Mouse (Mus musculus): ENCODE results near the gene Gm4707. TPM values are rescaled to one million over a fixed set of nuclear protein-coding genes. Genes with fewer than 3 reads are reported as not detected.
"Not testable (repeated sequence)": the region's sequence is repeated elsewhere in the genome, so short reads cannot be mapped to it uniquely, and the experiment has no call there.

The Gm4707 gene
- polyA plus RNA-seq, 1 experiment from 2014 or later, result 0.98 TPM

DNA sequence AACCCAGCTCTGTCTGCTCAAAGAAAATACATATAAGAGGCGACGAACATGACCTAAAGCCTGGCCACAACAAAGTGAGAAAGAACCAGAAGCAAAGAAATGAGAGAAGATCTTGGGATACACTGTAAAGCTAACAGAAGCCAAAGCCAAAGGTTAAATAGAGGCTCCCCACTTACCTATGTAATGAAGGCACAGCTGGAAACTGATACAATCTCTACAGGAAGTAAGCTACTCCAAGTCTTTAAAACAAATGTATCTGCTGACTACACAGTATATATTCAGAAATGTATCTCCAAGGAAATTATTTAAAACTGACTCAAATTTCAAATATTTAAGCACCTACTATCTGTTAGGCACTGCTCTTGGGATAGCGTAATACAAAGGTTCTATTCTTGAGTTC, 594 bp upstream of the Gm4707 start:
- H3K27me3 ChIP-seq (ENCODE audit: control insufficient read depth, insufficient read depth, low read length), result no peaks in the 10 kb centered on the region
- no peak overlapping the region for H3K4me2 ChIP-seq (replicated peaks; ENCODE audit: low read depth)
- no peak for TF ChIP-seq CTCF (IDR thresholded peaks at IDR 0.05; ENCODE audit: low read depth)
- no peak for TF ChIP-seq EP300 (optimal IDR thresholded peaks at IDR 0.05)
- ATAC-seq (ENCODE audit: low FRiP score, low TSS enrichment) (no peak), DNase-seq (ENCODE audit: low spot score) (no peak)
- H3K36me3 ChIP-seq (ENCODE audit: control insufficient read depth, insufficient read depth, low read length), result 0 out of 2 replicates have a peak, but pooled peaks cover 4% of the 10 kb centered on the region
- 90% methylated on average over 3 of the region's 3 CpGs for WGBS
- H3K27ac ChIP-seq (replicated peaks), result no peak overlapping the region
- no peaks in the 10 kb centered on the region for H3K4me1 ChIP-seq (replicated peaks; ENCODE audit: control insufficient read depth, insufficient read depth)
- no peak overlapping the region for H3K9ac ChIP-seq (ENCODE audit: low read length)
- no peaks in the 10 kb centered on the region for H3K9me3 ChIP-seq (ENCODE audit: control insufficient read depth, low read length)
- H3K4me3 ChIP-seq (ENCODE audit: low read depth, low read length), result no peak overlapping the region

DNA sequence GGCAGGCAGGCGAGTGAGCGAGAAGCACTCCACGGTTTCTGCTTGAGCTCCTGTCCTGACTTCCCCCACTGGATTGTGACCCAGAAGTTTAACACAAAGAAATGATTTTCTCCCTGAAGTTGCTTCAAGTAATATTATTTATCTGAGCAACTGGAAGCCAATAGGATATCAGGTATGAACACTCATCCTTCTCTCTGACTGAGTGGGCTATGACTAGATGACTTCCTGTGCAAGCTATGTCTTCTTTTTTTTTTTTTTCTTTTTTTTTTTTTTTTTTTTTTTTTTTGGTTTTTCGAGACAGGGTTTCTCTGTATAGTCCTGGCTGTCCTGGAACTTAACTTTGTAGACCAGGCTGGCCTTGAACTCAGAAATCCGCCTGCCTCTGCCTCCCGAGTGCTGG, 2.4 kb downstream of the Gm4707 start:
- H3K4me2 ChIP-seq (replicated peaks; ENCODE audit: low read depth); ATAC-seq (ENCODE audit: low FRiP score, low TSS enrichment); H3K4me1 ChIP-seq (replicated peaks; ENCODE audit: control insufficient read depth, insufficient read depth); H3K4me3 ChIP-seq (ENCODE audit: low read depth, low read length); H3K9ac ChIP-seq (ENCODE audit: low read length); H3K27me3 ChIP-seq (ENCODE audit: control insufficient read depth, insufficient read depth, low read length); H3K9me3 ChIP-seq (ENCODE audit: control insufficient read depth, low read length); DNase-seq (ENCODE audit: low spot score); H3K36me3 ChIP-seq (ENCODE audit: control insufficient read depth, insufficient read depth, low read length); H3K27ac ChIP-seq (replicated peaks): not testable (repeated sequence)
- 96% methylated on average over 5 of the region's 6 CpGs for WGBS

DNA sequence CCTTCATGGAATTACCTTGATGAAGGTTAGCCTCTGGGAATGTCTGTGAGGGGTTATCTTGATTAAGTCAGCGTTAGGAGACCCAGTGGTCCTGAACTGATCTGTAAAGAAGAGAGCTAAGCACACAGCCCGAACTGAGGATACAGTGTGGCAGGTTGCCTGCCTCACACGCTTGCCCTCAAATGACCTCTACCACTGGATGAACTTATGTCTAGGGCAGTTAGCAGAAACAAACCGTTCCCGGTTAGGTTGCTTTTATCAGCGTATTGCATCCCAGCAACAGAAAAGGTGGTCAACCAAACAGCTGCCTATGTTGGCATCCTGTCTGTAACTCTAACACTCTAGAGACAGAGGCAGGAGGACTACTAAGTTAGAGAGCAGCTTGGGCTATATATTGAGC, 14.5 kb downstream of the Gm4707 start:
- WGBS, result 92% methylated on average over 6 of the region's 6 CpGs
- TF ChIP-seq EP300 (optimal IDR thresholded peaks at IDR 0.05) (no peak), CTCF (IDR thresholded peaks at IDR 0.05; ENCODE audit: low read depth) (no peak)
- no peak for DNase-seq (ENCODE audit: low spot score)

DNA sequence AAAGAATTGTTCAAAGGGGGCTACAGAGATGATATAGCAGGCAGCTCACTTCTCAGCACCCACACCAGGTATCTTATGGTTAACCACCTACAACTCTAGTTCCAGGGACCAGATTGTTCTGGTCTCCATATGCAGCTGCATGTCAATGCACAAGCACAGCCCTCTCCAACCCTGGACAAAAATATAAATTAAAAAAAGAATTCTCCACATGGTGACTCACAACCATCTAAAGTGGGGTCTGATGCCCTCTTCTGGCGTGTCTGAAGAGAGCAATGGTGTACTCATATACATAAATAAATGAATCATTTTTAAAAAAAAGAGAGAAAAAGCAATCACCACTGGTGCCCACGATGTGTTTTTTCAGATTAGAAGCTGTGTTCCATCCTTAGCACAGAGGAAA, 15.0 kb downstream of the Gm4707 start:
- Histone ChIP-seq H3K9ac (ENCODE audit: low read length) (no peak overlapping the region), H3K4me3 (ENCODE audit: low read depth, low read length) (no peak overlapping the region), H3K27ac (replicated peaks) (no peak overlapping the region), H3K9me3 (ENCODE audit: control insufficient read depth, low read length) (no peaks in the 10 kb centered on the region), H3K36me3 (ENCODE audit: control insufficient read depth, insufficient read depth, low read length) (no peaks in the 10 kb centered on the region), H3K27me3 (ENCODE audit: control insufficient read depth, insufficient read depth, low read length) (no peaks in the 10 kb centered on the region), H3K4me2 (replicated peaks; ENCODE audit: low read depth) (no peak overlapping the region), H3K4me1 (replicated peaks; ENCODE audit: control insufficient read depth, insufficient read depth) (no peaks in the 10 kb centered on the region)
- ATAC-seq (ENCODE audit: low FRiP score, low TSS enrichment) (no peak), DNase-seq (ENCODE audit: low spot score) (no peak)
- TF ChIP-seq CTCF (IDR thresholded peaks at IDR 0.05; ENCODE audit: low read depth) (peak; percentile 41), EP300 (optimal IDR thresholded peaks at IDR 0.05) (no peak)
- WGBS, result 80% methylated on average over 2 of the region's 2 CpGs

More for the DNA sequence above, 14.5 kb downstream of the Gm4707 start:
- H3K27ac ChIP-seq (replicated peaks), result no peak overlapping the region
- no peaks in the 10 kb centered on the region for H3K9me3 ChIP-seq (ENCODE audit: control insufficient read depth, low read length)
- no peaks in the 10 kb centered on the region for H3K27me3 ChIP-seq (ENCODE audit: control insufficient read depth, insufficient read depth, low read length)
- no peaks in the 10 kb centered on the region for H3K4me1 ChIP-seq (replicated peaks; ENCODE audit: control insufficient read depth, insufficient read depth)
- no peak overlapping the region for H3K9ac ChIP-seq (ENCODE audit: low read length)
- H3K4me3 ChIP-seq (ENCODE audit: low read depth, low read length), result no peak overlapping the region
- ATAC-seq (ENCODE audit: low FRiP score, low TSS enrichment), result no peak
- H3K4me2 ChIP-seq (replicated peaks; ENCODE audit: low read depth), result no peak overlapping the region
- H3K36me3 ChIP-seq (ENCODE audit: control insufficient read depth, insufficient read depth, low read length), result no peaks in the 10 kb centered on the region

DNA sequence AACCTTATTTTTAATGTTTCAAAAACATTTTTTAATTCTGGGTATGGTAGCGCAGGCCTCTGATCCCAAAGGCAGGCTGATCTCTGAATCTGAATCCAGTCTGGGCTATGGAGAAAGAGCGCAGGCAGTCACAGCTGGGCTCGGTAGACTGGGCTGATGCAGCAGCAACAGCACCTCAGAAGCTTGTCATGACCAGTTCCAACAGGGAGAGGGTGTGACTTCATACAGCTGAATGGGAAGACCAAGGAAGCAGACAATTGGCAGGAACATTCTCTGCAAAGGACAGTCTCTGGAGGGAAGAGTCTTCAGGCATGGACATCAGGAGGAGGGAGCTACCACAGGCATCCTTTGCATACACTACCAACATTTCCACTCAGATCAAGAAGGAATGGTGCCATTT, 15.6 kb downstream of the Gm4707 start:
- WGBS, result 83% methylated on average over 3 of the region's 3 CpGs
- H3K4me3 ChIP-seq (ENCODE audit: low read depth, low read length), result no peak overlapping the region
- TF ChIP-seq CTCF (IDR thresholded peaks at IDR 0.05; ENCODE audit: low read depth) (no peak), EP300 (optimal IDR thresholded peaks at IDR 0.05) (no peak)
- DNase-seq (ENCODE audit: low spot score) (no peak), ATAC-seq (ENCODE audit: low FRiP score, low TSS enrichment) (no peak)
- no peaks in the 10 kb centered on the region for H3K4me1 ChIP-seq (replicated peaks; ENCODE audit: control insufficient read depth, insufficient read depth)
- no peak overlapping the region for H3K9ac ChIP-seq (ENCODE audit: low read length)
- no peak overlapping the region for H3K27ac ChIP-seq (replicated peaks)
- H3K4me2 ChIP-seq (replicated peaks; ENCODE audit: low read depth), result no peak overlapping the region
- H3K9me3 ChIP-seq (ENCODE audit: control insufficient read depth, low read length), result no peaks in the 10 kb centered on the region
- no peaks in the 10 kb centered on the region for H3K27me3 ChIP-seq (ENCODE audit: control insufficient read depth, insufficient read depth, low read length)
- no peaks in the 10 kb centered on the region for H3K36me3 ChIP-seq (ENCODE audit: control insufficient read depth, insufficient read depth, low read length)

DNA sequence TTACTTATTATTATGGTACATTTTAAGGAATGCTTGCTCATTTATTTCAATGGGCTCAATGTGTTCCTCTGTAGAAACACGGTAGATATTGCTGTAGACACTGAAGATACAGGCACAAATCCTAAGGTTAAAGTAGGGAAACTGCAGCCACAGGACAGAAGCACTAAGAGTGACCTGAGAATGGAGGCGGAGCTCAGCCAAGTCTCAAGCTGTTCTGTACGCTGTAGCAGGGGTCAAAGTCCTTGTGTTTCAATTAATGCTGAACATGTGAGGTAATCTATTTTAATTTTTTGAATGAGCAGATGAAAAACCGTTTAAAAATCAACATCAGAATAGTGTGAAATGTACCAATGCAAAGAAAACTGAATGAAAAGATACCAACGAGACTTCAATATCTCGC, 16.4 kb downstream of the Gm4707 start:
- H3K27me3 ChIP-seq (ENCODE audit: control insufficient read depth, insufficient read depth, low read length), result no peaks in the 10 kb centered on the region
- 79% methylated on average over 6 of the region's 6 CpGs for WGBS
- no peaks in the 10 kb centered on the region for H3K36me3 ChIP-seq (ENCODE audit: control insufficient read depth, insufficient read depth, low read length)
- TF ChIP-seq CTCF (IDR thresholded peaks at IDR 0.05; ENCODE audit: low read depth), result no peak
- TF ChIP-seq EP300 (optimal IDR thresholded peaks at IDR 0.05), result no peak
- ATAC-seq (ENCODE audit: low FRiP score, low TSS enrichment) (no peak), DNase-seq (ENCODE audit: low spot score) (no peak)
- H3K9ac ChIP-seq (ENCODE audit: low read length), result no peak overlapping the region
- H3K4me3 ChIP-seq (ENCODE audit: low read depth, low read length), result no peak overlapping the region
- no peak overlapping the region for H3K4me2 ChIP-seq (replicated peaks; ENCODE audit: low read depth)
- H3K27ac ChIP-seq (replicated peaks), result no peak overlapping the region
- H3K9me3 ChIP-seq (ENCODE audit: control insufficient read depth, low read length), result no peaks in the 10 kb centered on the region
- no peaks in the 10 kb centered on the region for H3K4me1 ChIP-seq (replicated peaks; ENCODE audit: control insufficient read depth, insufficient read depth)

DNA sequence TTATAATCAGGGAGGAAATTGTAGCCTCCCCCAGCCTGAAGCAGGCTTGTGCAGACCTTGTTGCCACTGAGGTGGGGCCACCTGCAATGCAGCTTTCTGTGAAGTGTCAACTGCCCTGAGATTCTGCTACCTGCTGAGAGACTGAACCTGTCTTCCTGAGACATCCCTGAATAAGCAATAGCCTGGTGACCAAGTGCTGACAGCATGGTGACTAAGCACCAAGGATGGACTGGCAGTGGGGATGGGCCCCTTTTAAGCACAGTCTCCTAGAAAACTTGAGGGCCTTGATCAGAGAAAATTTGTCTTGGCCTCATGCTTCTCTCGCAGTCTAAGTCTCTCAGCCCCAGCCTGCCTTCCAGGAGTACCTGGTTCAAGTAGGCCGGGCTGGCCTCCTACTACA, 37.2 kb downstream of the Gm4707 start:
- WGBS, result 97% methylated on average over 2 of the region's 2 CpGs
- not testable (repeated sequence) for ATAC-seq (ENCODE audit: low FRiP score, low TSS enrichment); H3K27ac ChIP-seq (replicated peaks); H3K4me2 ChIP-seq (replicated peaks; ENCODE audit: low read depth); H3K4me1 ChIP-seq (replicated peaks; ENCODE audit: control insufficient read depth, insufficient read depth); H3K9me3 ChIP-seq (ENCODE audit: control insufficient read depth, low read length); H3K27me3 ChIP-seq (ENCODE audit: control insufficient read depth, insufficient read depth, low read length); DNase-seq (ENCODE audit: low spot score); H3K36me3 ChIP-seq (ENCODE audit: control insufficient read depth, insufficient read depth, low read length); H3K9ac ChIP-seq (ENCODE audit: low read length); H3K4me3 ChIP-seq (ENCODE audit: low read depth, low read length)

DNA sequence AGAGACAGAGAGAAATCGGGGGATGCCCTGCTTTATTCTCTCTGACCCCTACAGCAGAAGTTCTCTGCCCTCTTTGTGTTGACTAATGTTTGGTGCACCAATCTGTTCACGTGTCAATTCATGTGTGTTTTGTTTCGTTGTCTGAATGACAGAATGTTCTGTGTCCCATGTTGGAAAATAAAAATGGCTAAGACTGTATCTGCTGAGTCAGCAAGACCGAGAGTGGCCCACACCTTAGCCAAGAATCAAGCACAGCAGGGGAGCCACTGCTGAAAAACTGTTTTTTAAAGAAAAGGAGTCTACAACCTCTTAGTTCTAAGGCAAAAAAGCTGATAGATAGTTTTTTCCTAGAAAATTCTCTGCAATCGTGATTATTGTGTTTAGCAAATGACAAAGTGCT, 40.3 kb downstream of the Gm4707 start:
- not testable (repeated sequence) for H3K27ac ChIP-seq (replicated peaks); H3K9ac ChIP-seq (ENCODE audit: low read length); H3K27me3 ChIP-seq (ENCODE audit: control insufficient read depth, insufficient read depth, low read length); H3K4me2 ChIP-seq (replicated peaks; ENCODE audit: low read depth); H3K4me3 ChIP-seq (ENCODE audit: low read depth, low read length); DNase-seq (ENCODE audit: low spot score); ATAC-seq (ENCODE audit: low FRiP score, low TSS enrichment); H3K9me3 ChIP-seq (ENCODE audit: control insufficient read depth, low read length); H3K36me3 ChIP-seq (ENCODE audit: control insufficient read depth, insufficient read depth, low read length); H3K4me1 ChIP-seq (replicated peaks; ENCODE audit: control insufficient read depth, insufficient read depth)
- WGBS, result 89% methylated on average over 5 of the region's 5 CpGs
